Comparison of ENCODE assay signal across 11 mouse cellular contexts in the genomic region with DNA sequence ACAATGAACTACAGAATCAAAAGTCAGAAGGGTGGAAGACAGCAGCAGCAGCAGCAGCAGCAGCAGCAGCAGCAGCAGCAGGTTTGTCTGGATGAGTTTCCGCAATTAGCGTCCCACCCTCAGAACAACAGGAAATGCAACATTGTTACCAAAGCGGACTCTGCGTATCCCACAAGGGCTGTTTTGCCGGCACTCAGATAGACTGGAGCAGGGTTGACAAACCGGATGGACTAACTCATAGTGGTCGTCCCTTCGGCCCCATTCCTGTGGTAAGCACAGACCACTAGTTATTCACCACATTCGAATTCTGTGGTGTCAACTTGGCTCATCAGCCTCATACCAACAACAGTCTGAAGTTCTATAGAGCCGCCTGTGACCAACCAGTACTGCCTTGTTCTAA. TPM values are rescaled to one million over a fixed set of nuclear protein-coding genes. Genes with fewer than 3 reads are reported as not detected.
DNase-seq lines count a peak whose midpoint lies in the region; ATAC-seq and TF ChIP-seq lines count a peak whose summit lies in the region.
"Had no signal": no experiment of that assay in that cellular context is flagged by ENCODE, and none has a peak within 500 bp of the region (broad histone marks: within the 10 kb centered on the region; RNA-seq: fewer than 3 reads in every experiment).

No protein-coding gene starts in this region.

- H3K36me3 ChIP-seq in lung, postnatal 0 days (ENCODE audit: insufficient read depth, low read length), result no peaks in the 10 kb centered on the region
- H3K36me3 ChIP-seq in midbrain, embryonic 11.5 days (ENCODE audit: control insufficient read depth, insufficient read depth, low read length), result no peaks in the 10 kb centered on the region
- H3K36me3 ChIP-seq: heart, embryonic 15.5 days; neural tube, embryonic 15.5 days had no signal

- no peak overlapping the region for H3K4me2 ChIP-seq in lung, postnatal 0 days (replicated peaks; ENCODE audit: low read depth, low read length)
- H3K4me2 ChIP-seq in midbrain, embryonic 11.5 days, result no peak overlapping the region
- H3K4me2 ChIP-seq: heart, embryonic 15.5 days; neural tube, embryonic 15.5 days had no signal

- no peaks in the 10 kb centered on the region for H3K9me3 ChIP-seq in lung, postnatal 0 days (ENCODE audit: low read length)
- no peaks in the 10 kb centered on the region for H3K9me3 ChIP-seq in midbrain, embryonic 11.5 days (ENCODE audit: control insufficient read depth, low read length)
- H3K9me3 ChIP-seq: heart, embryonic 15.5 days; neural tube, embryonic 15.5 days had no signal

- H3K4me1 ChIP-seq in lung, postnatal 0 days (ENCODE audit: insufficient read depth, low read depth, low read length), result no peaks in the 10 kb centered on the region; the same call in 1 of the 2 replicates
- peaks cover 8% of the 10 kb centered on the region; the same call in 1 of the 2 replicates for H3K4me1 ChIP-seq in midbrain, embryonic 11.5 days (ENCODE audit: control insufficient read depth, insufficient read depth, low read length)

- ATAC-seq in lung, postnatal 0 days, result no peak
- ATAC-seq in midbrain, embryonic 11.5 days (ENCODE audit: low FRiP score), result no peak

- peak; percentile 48 for DNase-seq in lung, postnatal 0 days (ENCODE audit: low spot score)
- DNase-seq in lung, adult 18-20 months, result no peak
- DNase-seq in R1 (ENCODE audit: low read depth, low spot score), result peak; percentile 84
- peak; percentile 17 for DNase-seq in liver
- peak; percentile 47 to 66 for DNase-seq in natural killer cell, adult 2 months (ENCODE audit: low spot score in 2 of 2)
- no peak for DNase-seq in frontal cortex, adult 2 months (ENCODE audit: extremely low spot score in 1 of 2, low spot score in 1 of 2)
- no peak for DNase-seq in midbrain, embryonic 11.5 days (ENCODE audit: low spot score, missing footprints)
- DNase-seq: cerebellum, adult 11-12 months; kidney, postnatal 25 days had no signal

- no peak overlapping the region for H3K9ac ChIP-seq in lung, postnatal 0 days (replicated peaks; ENCODE audit: low read depth)
- no peak overlapping the region for H3K9ac ChIP-seq in midbrain, embryonic 11.5 days (ENCODE audit: low read length)
- H3K9ac ChIP-seq: heart, embryonic 15.5 days; neural tube, embryonic 15.5 days had no signal

- no peaks in the 10 kb centered on the region for H3K27me3 ChIP-seq in lung, postnatal 0 days (replicated peaks; ENCODE audit: insufficient read depth, low read length)
- no peaks in the 10 kb centered on the region for H3K27me3 ChIP-seq in midbrain, embryonic 11.5 days (ENCODE audit: control insufficient read depth, insufficient read depth, low read length)
- H3K27me3 ChIP-seq: heart, embryonic 15.5 days; neural tube, embryonic 15.5 days had no signal

- TF ChIP-seq CTCF in lung, postnatal 0 days (IDR thresholded peaks at IDR 0.05), result no peak

- 65% methylated on average over 10 of the region's 10 CpGs for WGBS in lung, postnatal 0 days
- 88% methylated on average over 10 of the region's 10 CpGs for WGBS in midbrain, embryonic 11.5 days

- H3K4me3 ChIP-seq in lung, postnatal 0 days (ENCODE audit: low read depth, low read length), result no peak overlapping the region
- no peak overlapping the region for H3K4me3 ChIP-seq in midbrain, embryonic 11.5 days (ENCODE audit: low read depth, low read length)
- H3K4me3 ChIP-seq: heart, embryonic 15.5 days; neural tube, embryonic 15.5 days had no signal

- no peak for TF ChIP-seq EP300 in lung, postnatal 0 days (IDR thresholded peaks at IDR 0.05)

- peak overlapping the region; percentile 64; the same call in 1 of the 2 replicates for H3K27ac ChIP-seq in lung, postnatal 0 days (ENCODE audit: low read length)
- no peak overlapping the region for H3K27ac ChIP-seq in midbrain, embryonic 11.5 days (ENCODE audit: low read depth, low read length)
- H3K27ac ChIP-seq: heart, embryonic 15.5 days; neural tube, embryonic 15.5 days had no signal

RNA-seq across cellular contexts. Expression of a gene that starts 26.9 kb away (rescaled TPM):
- polyA plus RNA-seq in lung, postnatal 0 days (2015; fragmentation: Nextera tagmentation; extraction: Ambion mirVana), result 43.8 and 44.6 TPM in 2 replicates
- 34.2 and 37.8 TPM in 2 replicates for polyA plus RNA-seq in frontal cortex, adult 2 months (2012; rRNA removed)
- polyA plus RNA-seq in midbrain, embryonic 11.5 days (2014; fragmentation: Nextera tagmentation; extraction: Ambion mirVana), result 46.9 and 49.0 TPM in 2 replicates

RNA-seq across cellular contexts. Expression of a gene that starts 27.7 kb away (rescaled TPM):
- polyA plus RNA-seq in lung, postnatal 0 days (2015; fragmentation: Nextera tagmentation; extraction: Ambion mirVana), result 38.4 and 43.8 TPM in 2 replicates
- 22.0 and 22.6 TPM in 2 replicates for polyA plus RNA-seq in frontal cortex, adult 2 months (2012; rRNA removed)
- 37.5 and 38.9 TPM in 2 replicates for polyA plus RNA-seq in midbrain, embryonic 11.5 days (2014; fragmentation: Nextera tagmentation; extraction: Ambion mirVana)

Comparison
In these comparisons a context has a peak if more than half of its experiments do, and no peak if none do; other contexts are left out.
1. DNase-seq: peak in lung, postnatal 0 days (single experiment), R1 (single experiment), liver (single experiment) and natural killer cell, adult 2 months (2 of 2); none in lung, adult 18-20 months (0 of 2), frontal cortex, adult 2 months (0 of 2) and midbrain, embryonic 11.5 days (single experiment).